Mouse (Mus musculus) hematopoietic stem cell, adult 5-6 weeks (primary cell): ENCODE results near the gene Nudt2. TPM values are rescaled to one million over a fixed set of nuclear protein-coding genes. Genes with fewer than 3 reads are reported as not detected.

Source experiments
- total RNA-seq: library from RNA; stranded (forward); fragments of 172-1452, 232-1000 nt; gene quantifications from 2 replicates; pipeline ENCODE4 v1.2.3, GENCODE M21; 2017

Nudt2 gene
- total RNA-seq, 1 experiment from 2014 or later: 29.1 TPM

Other genes starting within 250 kb of the Nudt2 start
- gene Ubap2, start 190.0 kb upstream of the Nudt2 start, total RNA-seq: 21.9 and 30.1 TPM in 2 replicates
- 25.5 and 35.0 TPM in 2 replicates for gene Dcaf12, start 150.3 kb upstream of the Nudt2 start, total RNA-seq
- 37.3 and 44.5 TPM in 2 replicates for gene Ubap1, start 116.2 kb upstream of the Nudt2 start, total RNA-seq
- gene Kif24, start 264 bp upstream of the Nudt2 start, total RNA-seq: 10.9 and 13.5 TPM in 2 replicates
- 0.20 TPM in 1 of 2 replicates, not detected in the other for gene AI464131, start 37.9 kb downstream of the Nudt2 start, total RNA-seq
- not detected in 2 replicates for gene 1110017D15Rik, start 52.2 kb downstream of the Nudt2 start, total RNA-seq
- gene Fam219a, start 104.4 kb downstream of the Nudt2 start, total RNA-seq: 1.3 and 2.2 TPM in 2 replicates
- gene Dnaic1, start 104.6 kb downstream of the Nudt2 start, total RNA-seq: not detected in 2 replicates
- 1.0 and 2.3 TPM in 2 replicates for gene Enho, start 175.2 kb downstream of the Nudt2 start, total RNA-seq
- not detected in 2 replicates for gene Cntfr, start 231.9 kb downstream of the Nudt2 start, total RNA-seq
- 141 and 178 TPM in 2 replicates for gene Il11ra1, start 234.8 kb downstream of the Nudt2 start, total RNA-seq
- gene Rpp25l, start 248.4 kb downstream of the Nudt2 start, total RNA-seq: 20.6 and 22.8 TPM in 2 replicates